Mouse (Mus musculus) E14TG2a.4 (cell line): ENCODE measurements around the gene Gipc2.

Experiments
- H3K27me3 ChIP-seq: 2 replicates; pipeline ENCODE4 v1.6.1; 2014; ENCODE audit warnings: low read length, control low read depth; ENCODE audit not compliant: insufficient read depth
- H3K36me3 ChIP-seq: 2 replicates; pipeline ENCODE4 v1.6.1; 2014; ENCODE audit warnings: low read length, control low read depth; ENCODE audit not compliant: insufficient read depth
- H3K4me1 ChIP-seq: replicated peaks from 2 replicates; pipeline ENCODE4 v1.6.1; 2014; ENCODE audit warnings: low read depth, low read length, control low read depth
- H3K4me3 ChIP-seq: replicated peaks from 2 replicates; pipeline ENCODE4 v1.5.1; 2014; ENCODE audit warnings: mild to moderate bottlenecking, low read length
- H3K9me3 ChIP-seq: 2 replicates; pipeline ENCODE4 v1.6.1; 2014; ENCODE audit warnings: low read length, control low read depth
- CTCF ChIP-seq: conservative IDR thresholded peaks from 2 replicates; pipeline ENCODE4 v1.5.1; 2014; ENCODE audit warnings: low read length
- NANOG ChIP-seq: IDR thresholded peaks from 2 replicates; pipeline ENCODE4 v1.6.1; 2014; ENCODE audit warnings: borderline replicate concordance, low read length, mixed read lengths
- POU5F1 ChIP-seq: IDR thresholded peaks from 2 replicates; pipeline ENCODE4 v1.6.1; 2014; ENCODE audit warnings: low read length, borderline replicate concordance

Gene Gipc2

DNA sequence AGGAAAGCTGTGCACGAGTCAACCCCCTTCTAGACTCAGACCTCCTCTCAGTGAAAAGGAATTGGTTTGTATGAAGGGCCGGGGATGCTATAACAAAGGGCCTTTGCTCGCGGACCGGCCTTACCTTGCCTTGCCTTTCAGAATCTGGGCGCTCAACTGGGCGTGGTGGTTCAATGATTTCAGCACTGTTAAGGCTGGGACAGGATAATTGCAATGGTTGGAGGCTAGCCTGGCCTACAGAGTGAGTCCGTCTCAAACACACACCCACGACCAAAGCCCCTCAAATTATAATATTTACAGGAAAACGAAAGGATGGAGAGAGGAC lies at the start of gene Gipc2:
TSS of gene Gipc2 (minus strand) at position 132 of the 325 bp plus-strand sequence.
- Histone ChIP-seq H3K27me3 (peaks cover 31% of the 10 kb centered on the region), H3K4me3 (peak within 1 kb of the TSS; percentile 83), H3K36me3 (no peaks in the 10 kb centered on the region), H3K4me1 (peaks cover 28% of the 10 kb centered on the region), H3K9me3 (peaks cover 29% of the 10 kb centered on the region)
- TF ChIP-seq NANOG (no peak), POU5F1 (no peak), CTCF (no peak)

DNA sequence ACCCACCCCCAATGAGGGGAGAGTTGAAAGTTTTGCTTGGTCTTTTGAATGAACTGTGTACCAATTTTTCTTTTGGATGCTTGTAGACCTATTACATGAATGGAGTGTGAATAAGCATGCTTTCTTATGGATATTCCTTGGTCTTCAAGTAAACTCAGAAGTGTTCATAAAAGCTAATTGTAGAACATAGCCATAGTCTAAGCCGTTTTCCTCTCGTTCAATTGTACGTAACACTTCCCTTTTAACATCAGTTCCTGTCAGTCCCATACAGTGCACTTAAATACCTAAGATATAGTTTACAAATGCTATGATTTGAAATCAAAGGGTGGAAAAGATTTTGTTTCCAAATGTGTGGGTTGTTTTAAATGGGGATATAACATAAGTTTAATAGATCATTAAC lies 47.4 kb upstream of the Gipc2 start:
- Histone ChIP-seq H3K9me3 (no peaks in the 10 kb centered on the region), H3K4me1 (peaks cover 42% of the 10 kb centered on the region), H3K27me3 (no peaks in the 10 kb centered on the region), H3K4me3 (peak overlapping the region; percentile 94; the same call in 1 of the 2 replicates), H3K36me3 (peaks cover 65% of the 10 kb centered on the region)
- TF ChIP-seq POU5F1 (no peak), CTCF (no peak)

- Histone ChIP-seq H3K27me3 (no peaks in the 10 kb centered on the region), H3K9me3 (no peaks in the 10 kb centered on the region), H3K4me3 (peak overlapping the region; percentile 94), H3K36me3 (peaks cover 64% of the 10 kb centered on the region), H3K4me1 (peaks cover 58% of the 10 kb centered on the region)
- TF ChIP-seq CTCF (no peak), NANOG (no peak), POU5F1 (no peak)
These were observed 45.8 kb upstream of the Gipc2 start for GRCm38 (mm10) chr3:152211731-152212279.

GRCm38 (mm10) chr3:152210728-152211391 lies 44.8 kb upstream of the Gipc2 start:
- H3K9me3 ChIP-seq: no peaks in the 10 kb centered on the region
- peaks cover 63% of the 10 kb centered on the region for H3K36me3 ChIP-seq
- peaks cover 57% of the 10 kb centered on the region for H3K4me1 ChIP-seq
- TF ChIP-seq NANOG (no peak), POU5F1 (no peak), CTCF (no peak)
- no peaks in the 10 kb centered on the region for H3K27me3 ChIP-seq
- H3K4me3 ChIP-seq: peak overlapping the region; percentile 94

- Histone ChIP-seq H3K36me3 (peaks cover 56% of the 10 kb centered on the region), H3K4me3 (peak within 1 kb of the TSS; percentile 94), H3K27me3 (no peaks in the 10 kb centered on the region), H3K9me3 (no peaks in the 10 kb centered on the region), H3K4me1 (peaks cover 53% of the 10 kb centered on the region)
- no peak for TF ChIP-seq CTCF
- no peak for TF ChIP-seq POU5F1
- TF ChIP-seq NANOG: no peak
These were observed 44.1 kb upstream of the Gipc2 start, which contains the start of the genes Dnajb4 and Fubp1 for GRCm38 (mm10) chr3:152209967-152210634. TSS of gene Dnajb4 (minus strand) at chr3:152210302. TSS of gene Fubp1 (plus strand) at chr3:152210422.

DNA sequence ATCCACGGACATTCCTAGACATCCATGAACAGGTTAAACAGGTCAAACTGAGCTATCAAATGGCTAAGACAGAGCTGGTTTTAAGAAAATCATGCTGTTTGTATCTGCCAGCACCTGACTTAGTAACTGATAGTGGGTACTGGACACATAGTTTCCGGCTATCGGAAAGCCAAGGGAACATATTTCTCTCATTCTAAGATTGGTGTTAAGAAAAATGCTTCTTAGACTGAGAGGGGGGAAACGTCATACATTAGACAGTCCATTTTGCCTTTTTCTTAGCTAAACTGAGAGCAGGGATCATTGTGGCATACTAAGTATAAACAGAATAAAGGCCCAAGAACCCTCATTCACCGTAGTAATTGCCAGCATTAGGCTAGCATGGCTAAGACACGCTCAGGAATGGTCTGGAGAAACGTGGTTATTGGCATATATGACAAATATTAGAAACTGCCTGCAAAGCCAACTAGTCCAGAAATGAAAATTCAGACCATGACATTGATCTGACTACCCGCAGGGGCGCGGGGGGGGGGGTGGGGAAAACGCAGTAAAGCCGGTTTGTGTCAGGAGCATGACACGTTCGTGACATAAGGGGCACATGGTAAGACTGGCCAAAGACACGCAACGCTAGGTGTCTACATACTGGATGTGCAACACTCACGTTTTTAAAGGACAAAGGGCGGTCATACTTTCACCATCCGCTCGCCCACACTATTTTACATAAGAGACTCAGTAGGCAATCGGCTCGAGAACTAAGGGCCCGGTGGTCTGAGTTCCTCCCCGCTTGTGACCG lies 43.3 kb upstream of the Gipc2 start:
- Histone ChIP-seq H3K27me3 (no peaks in the 10 kb centered on the region), H3K4me3 (peak overlapping the region; percentile 94), H3K4me1 (peaks cover 46% of the 10 kb centered on the region), H3K36me3 (peaks cover 49% of the 10 kb centered on the region), H3K9me3 (no peaks in the 10 kb centered on the region)
- no peak for TF ChIP-seq POU5F1
- TF ChIP-seq CTCF: no peak
- no peak for TF ChIP-seq NANOG

DNA sequence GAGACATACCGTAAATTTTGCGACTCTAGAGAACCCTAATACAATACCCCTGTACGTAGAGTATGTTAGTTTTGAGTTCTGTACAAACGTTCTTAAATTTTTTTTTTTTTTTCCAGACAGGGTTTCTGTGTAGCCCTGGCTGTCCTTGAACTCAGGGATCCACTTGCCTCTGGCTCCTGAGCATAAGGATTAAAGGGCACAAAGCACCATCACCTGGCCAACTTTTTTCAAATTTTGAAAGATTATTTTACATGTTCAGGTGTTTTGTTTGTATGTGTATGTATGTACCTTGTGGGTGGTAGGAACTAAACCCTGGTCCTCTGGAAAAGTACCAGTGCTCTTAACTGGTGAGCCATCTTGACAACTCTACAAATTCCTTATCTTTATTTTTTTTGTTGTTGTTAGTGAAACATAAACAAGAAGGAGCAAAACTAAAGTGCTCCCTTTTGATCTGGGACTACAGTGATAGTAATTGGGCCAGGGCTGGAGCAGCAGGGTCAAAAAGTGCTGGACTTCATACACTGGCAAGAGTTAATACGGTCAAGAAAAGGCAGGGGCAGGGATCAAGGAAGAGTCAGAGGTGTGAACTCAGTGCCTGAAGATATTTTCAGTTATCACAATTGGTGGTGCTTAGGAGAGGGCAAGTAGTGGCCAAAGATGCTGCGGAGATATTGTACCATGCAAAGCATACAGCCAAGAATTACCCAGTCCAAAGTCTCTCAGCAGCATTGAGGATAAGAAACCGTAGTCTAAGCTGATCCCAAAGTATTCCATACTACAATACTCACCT lies 42.3 kb upstream of the Gipc2 start:
- Histone ChIP-seq H3K4me1 (peaks cover 43% of the 10 kb centered on the region), H3K4me3 (peak overlapping the region; percentile 94; the same call in 1 of the 2 replicates), H3K9me3 (no peaks in the 10 kb centered on the region), H3K27me3 (no peaks in the 10 kb centered on the region), H3K36me3 (peaks cover 44% of the 10 kb centered on the region)
- TF ChIP-seq NANOG (no peak), POU5F1 (no peak), CTCF (no peak)

DNA sequence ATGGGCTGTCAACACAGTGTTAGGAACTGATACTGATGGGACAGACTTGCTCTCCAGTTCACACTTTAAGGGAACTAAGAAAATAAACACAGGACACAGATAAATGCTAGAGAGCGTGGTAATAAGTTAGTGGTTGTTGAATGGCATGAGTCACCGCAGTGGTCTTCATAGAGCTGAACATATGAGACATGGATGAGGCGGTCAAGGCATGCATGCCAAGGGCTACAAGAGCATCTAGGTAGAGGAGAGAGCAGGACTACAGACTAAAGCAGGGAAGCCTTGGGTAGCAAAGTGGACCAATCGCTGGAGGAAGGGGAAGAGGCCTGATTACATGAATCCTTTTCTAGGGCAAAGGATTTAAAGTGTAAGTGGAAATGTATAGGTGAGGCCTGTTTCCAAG lies 41.1 kb upstream of the Gipc2 start:
- Histone ChIP-seq H3K4me3 (no peak overlapping the region), H3K36me3 (peaks cover 33% of the 10 kb centered on the region), H3K9me3 (no peaks in the 10 kb centered on the region), H3K4me1 (peaks cover 32% of the 10 kb centered on the region), H3K27me3 (no peaks in the 10 kb centered on the region)
- no peak for TF ChIP-seq NANOG
- no peak for TF ChIP-seq POU5F1
- TF ChIP-seq CTCF: no peak
